Mouse (Mus musculus) thymus, adult 2 months (tissue): ENCODE data around the gene Mul1.

Experiments
- CTCF ChIP-seq: fragments of 200-500 bp; IDR thresholded peaks from 2 replicates; pipeline ENCODE4 v1.5.1; 2012; ENCODE audit warnings: mild to moderate bottlenecking, control low read depth, low read length, moderate library complexity, borderline replicate concordance; ENCODE audit not compliant: control insufficient read depth, poor library complexity, insufficient read depth; ENCODE audit errors: extremely low read depth
- POLR2A ChIP-seq: fragments of 200-500 bp; IDR thresholded peaks from 2 replicates; pipeline ENCODE4 v1.6.1; 2012; ENCODE audit warnings: mild to moderate bottlenecking, low read length, control low read depth, moderate library complexity; ENCODE audit not compliant: control insufficient read depth, poor library complexity, insufficient read depth; ENCODE audit errors: extremely low read depth

DNA sequence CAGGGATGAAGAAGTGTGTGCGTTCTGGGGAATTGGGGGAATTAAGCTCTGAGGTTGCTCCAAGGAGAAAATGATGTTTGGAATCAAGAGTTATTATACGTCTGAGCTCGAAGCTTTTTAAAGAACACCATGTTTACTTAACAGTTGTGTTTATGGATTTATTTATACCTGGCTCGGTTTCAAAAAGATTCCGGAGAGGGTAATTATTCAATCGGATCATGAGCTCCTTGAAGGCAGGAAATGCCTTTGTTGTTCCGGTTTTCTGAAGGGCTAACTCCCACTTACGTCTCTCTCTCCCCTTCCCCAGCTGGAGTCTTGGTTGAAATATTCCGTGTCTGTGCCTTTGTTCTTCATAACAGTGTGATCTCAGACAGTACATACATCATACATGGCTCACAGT is 46.5 kb downstream of the Mul1 start:
- TF ChIP-seq POLR2A: no peak
- no peak for TF ChIP-seq CTCF
